Mouse (Mus musculus) E14TG2a.4 (cell line): ENCODE measurements at regions not wholly inside any gene's neighbourhood (a gene's known extent, or its start where the extent isn't known, plus 50 kb on each side); places are given as distances from the start of the nearest gene placed in this dataset.

Experiments
- CTCF ChIP-seq: conservative IDR thresholded peaks from 2 replicates; pipeline ENCODE4 v1.5.1; 2014; ENCODE audit warnings: low read length
- NANOG ChIP-seq: IDR thresholded peaks from 2 replicates; pipeline ENCODE4 v1.6.1; 2014; ENCODE audit warnings: borderline replicate concordance, low read length, mixed read lengths

- TF ChIP-seq CTCF (no peak), NANOG (no peak)
Measured at GRCm38 (mm10) chr5:77748933-77749332, 341.1 kb upstream of the Igfbp7 start.
